Mouse (Mus musculus): ENCODE data around the gene Ddah2. TPM values are rescaled to one million over a fixed set of nuclear protein-coding genes. Genes with fewer than 3 reads are reported as not detected.

Ddah2 gene
- polyA plus RNA-seq, 1 experiment from 2014 or later, result 492 TPM

DNA sequence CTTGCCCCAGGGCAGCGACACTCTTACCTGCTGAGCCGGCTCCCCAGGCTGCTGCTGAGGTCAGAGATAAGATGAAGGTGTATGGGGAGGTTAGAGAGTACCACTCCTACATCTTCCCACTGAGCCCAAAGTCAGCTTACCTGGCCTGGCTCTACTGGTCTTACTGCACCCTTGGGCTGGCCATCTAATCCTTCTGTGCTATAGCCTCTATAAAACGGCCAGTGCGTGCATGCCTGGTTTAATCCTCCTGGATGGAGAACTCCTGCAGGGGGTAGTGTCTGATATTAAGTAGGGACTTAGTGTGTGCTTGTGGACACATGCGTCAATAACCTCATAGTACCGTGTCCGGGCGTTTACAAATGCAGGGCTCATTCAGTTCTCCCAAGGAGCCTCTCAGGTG lies 38.3 kb upstream of the Ddah2 start:
- Histone ChIP-seq H3K9me3 (no peaks in the 10 kb centered on the region), H3K27ac (no peak overlapping the region), H3K27me3 (no peaks in the 10 kb centered on the region), H3K4me2 (no peak overlapping the region), H3K4me1 (replicated peaks) (peaks cover 9% of the 10 kb centered on the region), H3K9ac (replicated peaks) (no peak overlapping the region), H3K36me3 (peaks cover 17% of the 10 kb centered on the region), H3K4me3 (replicated peaks) (no peak overlapping the region)
- WGBS, result 86% methylated on average over 8 of the region's 8 CpGs
- no peak for ATAC-seq (ENCODE audit: insufficient number of reproducible peaks, insufficient read depth, low FRiP score, low TSS enrichment, low read depth)

DNA sequence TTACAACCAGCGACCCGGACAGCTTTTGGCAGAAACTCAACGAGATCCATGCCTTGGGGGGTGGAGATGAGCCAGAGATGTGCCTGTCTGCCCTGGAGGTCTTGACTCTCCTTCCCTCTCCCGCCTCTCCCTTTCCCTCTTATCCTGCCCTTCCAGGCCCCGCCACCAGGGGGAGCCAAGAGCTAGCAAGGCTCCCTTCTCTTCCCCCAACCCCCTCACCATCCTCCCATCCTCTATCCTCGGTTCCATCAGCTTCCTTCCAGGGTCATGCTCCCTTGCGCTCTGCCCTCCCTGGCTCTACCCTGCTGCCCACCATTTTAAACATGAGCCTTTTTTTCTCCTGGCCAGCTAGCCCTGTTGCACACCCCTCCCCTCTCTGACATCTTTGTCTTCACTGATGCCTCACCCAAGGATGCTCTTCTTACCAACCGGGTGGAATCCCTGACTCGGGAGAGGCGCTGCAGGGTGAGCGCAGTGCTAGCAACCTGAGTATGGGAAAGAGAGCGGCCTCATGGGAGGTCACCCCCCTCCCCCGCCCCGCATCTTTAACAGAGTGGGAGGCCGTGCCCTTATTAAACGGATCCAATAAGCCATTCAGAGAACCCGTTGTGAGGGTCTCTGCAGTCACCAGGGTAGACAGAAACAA lies 37.5 kb upstream of the Ddah2 start:
- 19% methylated on average over 17 of the region's 17 CpGs for WGBS
- Histone ChIP-seq H3K27ac (0 out of 2 replicates have a peak overlapping the region, but pooled peaks have one; percentile 45), H3K4me2 (peak overlapping the region; percentile 33), H3K27me3 (no peaks in the 10 kb centered on the region), H3K9ac (replicated peaks) (no peak overlapping the region; the same call in 1 of the 2 replicates), H3K4me1 (replicated peaks) (peaks cover 13% of the 10 kb centered on the region), H3K36me3 (peaks cover 10% of the 10 kb centered on the region), H3K9me3 (no peaks in the 10 kb centered on the region), H3K4me3 (replicated peaks) (peak overlapping the region; percentile 14; the same call in 1 of the 2 replicates)
- ATAC-seq (ENCODE audit: insufficient number of reproducible peaks, insufficient read depth, low FRiP score, low TSS enrichment, low read depth), result 0 out of 2 replicates have a peak, but pooled peaks have one; percentile 27

DNA sequence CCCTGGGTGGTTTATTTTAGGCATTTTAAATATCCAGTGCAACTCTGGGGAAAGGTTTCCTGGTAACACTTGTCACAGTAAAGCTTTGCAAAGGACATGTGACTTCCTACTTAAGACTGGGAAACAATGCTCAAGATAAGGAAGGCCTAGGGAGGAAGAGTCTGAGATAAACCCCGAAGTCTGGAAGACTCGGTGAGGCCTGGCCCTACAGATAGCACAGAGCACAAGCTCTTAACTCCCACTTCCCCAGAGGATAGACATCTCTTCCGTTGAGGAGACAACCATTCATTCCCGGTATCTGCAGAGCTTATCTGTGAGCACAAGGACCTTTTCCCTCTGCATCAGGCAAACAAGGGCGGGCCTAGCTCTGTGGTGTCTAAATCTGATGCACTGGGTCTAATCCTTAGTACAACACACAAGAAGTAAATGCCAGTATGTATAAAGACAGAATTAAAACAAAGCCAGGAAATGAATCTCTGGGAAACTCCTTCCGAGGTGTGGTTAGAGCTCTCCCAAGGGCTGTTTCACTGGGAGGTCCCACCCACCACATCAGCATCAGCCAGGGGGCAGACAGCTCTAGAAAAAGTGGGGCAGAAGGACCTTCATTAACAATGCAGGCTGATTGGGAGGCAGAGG lies 36.9 kb upstream of the Ddah2 start:
- Histone ChIP-seq H3K36me3 (peaks cover 3% of the 10 kb centered on the region; the same call in 1 of the 2 replicates), H3K4me3 (replicated peaks) (no peak overlapping the region), H3K9ac (replicated peaks) (no peak overlapping the region; the same call in 1 of the 2 replicates), H3K4me1 (replicated peaks) (peaks cover 14% of the 10 kb centered on the region), H3K4me2 (no peak overlapping the region), H3K9me3 (no peaks in the 10 kb centered on the region), H3K27ac (no peak overlapping the region), H3K27me3 (no peaks in the 10 kb centered on the region)
- WGBS, result 74% methylated on average over 6 of the region's 6 CpGs
- ATAC-seq (ENCODE audit: insufficient number of reproducible peaks, insufficient read depth, low FRiP score, low TSS enrichment, low read depth), result no peak

DNA sequence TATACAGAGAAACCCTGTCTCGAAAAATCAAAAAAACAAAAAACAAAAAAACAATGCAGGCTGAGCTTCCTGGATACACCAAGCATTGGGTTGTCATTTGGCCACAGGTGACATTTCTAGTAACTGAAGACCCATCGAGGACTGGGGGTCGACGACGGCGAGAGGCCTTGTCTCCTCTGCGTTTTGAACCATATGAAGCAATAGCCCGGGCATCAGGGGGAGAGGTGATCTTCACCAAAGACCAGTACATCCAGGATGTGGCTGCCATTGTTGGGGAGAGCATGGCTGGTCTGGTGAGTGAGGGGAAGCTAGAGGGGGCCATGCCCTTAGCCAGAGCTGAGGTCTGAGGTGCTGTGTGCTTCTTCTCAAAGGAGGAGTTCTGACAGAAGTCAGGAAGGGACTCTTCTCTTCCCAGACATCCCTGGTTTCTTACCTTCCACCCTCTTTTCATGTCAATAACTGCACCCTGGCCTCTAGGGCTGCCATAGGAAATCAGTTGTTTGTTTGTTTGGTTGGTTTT lies 36.2 kb upstream of the Ddah2 start:
- Histone ChIP-seq H3K9ac (replicated peaks) (no peak overlapping the region), H3K27me3 (no peaks in the 10 kb centered on the region), H3K4me3 (replicated peaks) (no peak overlapping the region), H3K4me2 (no peak overlapping the region), H3K27ac (no peak overlapping the region), H3K4me1 (replicated peaks) (peaks cover 20% of the 10 kb centered on the region), H3K36me3 (no peaks in the 10 kb centered on the region), H3K9me3 (no peaks in the 10 kb centered on the region)
- WGBS, result 94% methylated on average over 8 of the region's 8 CpGs
- ATAC-seq (ENCODE audit: insufficient number of reproducible peaks, insufficient read depth, low FRiP score, low TSS enrichment, low read depth), result no peak

DNA sequence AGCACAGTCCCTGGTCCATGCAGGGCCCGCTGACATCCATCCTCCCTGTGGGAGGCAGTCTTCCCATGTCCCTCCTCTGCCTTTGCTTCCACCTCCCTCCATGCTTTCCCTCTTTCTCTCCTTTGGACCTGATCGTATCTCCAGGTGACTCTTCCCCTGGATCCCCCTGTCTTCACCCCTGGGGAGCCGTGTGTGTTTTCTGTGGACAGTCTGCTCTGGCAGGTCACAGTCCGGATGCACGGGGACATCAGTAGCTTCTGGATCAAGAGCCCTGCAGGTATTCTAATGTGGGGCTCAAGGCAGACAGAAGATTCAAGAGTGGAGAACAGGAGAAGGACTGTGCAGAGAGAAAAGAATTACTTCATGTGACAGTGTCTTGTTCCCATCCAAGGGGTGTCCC lies 35.6 kb upstream of the Ddah2 start:
- H3K4me3 ChIP-seq (replicated peaks), result no peak overlapping the region
- H3K9ac ChIP-seq (replicated peaks), result 0 out of 2 replicates have a peak overlapping the region, but pooled peaks have one; percentile 0
- no peak overlapping the region for H3K27ac ChIP-seq
- H3K27me3 ChIP-seq, result no peaks in the 10 kb centered on the region
- no peaks in the 10 kb centered on the region for H3K36me3 ChIP-seq
- ATAC-seq (ENCODE audit: insufficient number of reproducible peaks, insufficient read depth, low FRiP score, low TSS enrichment, low read depth), result no peak
- WGBS, result 80% methylated on average over 5 of the region's 5 CpGs
- no peaks in the 10 kb centered on the region for H3K9me3 ChIP-seq
- H3K4me2 ChIP-seq, result no peak overlapping the region
- H3K4me1 ChIP-seq (replicated peaks), result peaks cover 20% of the 10 kb centered on the region

DNA sequence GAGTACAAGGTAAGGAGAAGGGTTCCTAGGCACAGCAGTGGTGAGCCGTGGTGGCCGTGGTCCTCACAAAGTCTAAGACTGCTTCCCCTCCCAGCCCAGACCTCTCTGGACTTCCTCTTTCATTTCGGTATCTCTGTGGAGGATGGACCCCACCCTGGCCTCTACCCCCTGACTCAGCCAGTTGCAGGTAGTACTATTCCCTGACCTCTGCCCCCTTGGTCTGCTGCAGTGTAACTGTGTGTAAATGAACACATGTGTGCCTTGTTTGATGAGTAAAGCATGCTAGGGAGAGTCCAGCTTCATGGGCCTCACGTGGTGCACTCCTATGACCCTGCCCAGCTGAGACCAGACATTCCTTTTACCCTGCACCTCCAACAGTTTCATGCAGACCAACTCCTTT lies 35.1 kb upstream of the Ddah2 start:
- no peaks in the 10 kb centered on the region for H3K27me3 ChIP-seq
- H3K27ac ChIP-seq, result no peak overlapping the region
- WGBS, result 71% methylated on average over 4 of the region's 4 CpGs
- H3K36me3 ChIP-seq, result no peaks in the 10 kb centered on the region
- H3K4me2 ChIP-seq, result no peak overlapping the region
- no peak overlapping the region for H3K9ac ChIP-seq (replicated peaks)
- peaks cover 20% of the 10 kb centered on the region for H3K4me1 ChIP-seq (replicated peaks)
- no peaks in the 10 kb centered on the region for H3K9me3 ChIP-seq
- no peak overlapping the region for H3K4me3 ChIP-seq (replicated peaks)
- no peak for ATAC-seq (ENCODE audit: insufficient number of reproducible peaks, insufficient read depth, low FRiP score, low TSS enrichment, low read depth)

DNA sequence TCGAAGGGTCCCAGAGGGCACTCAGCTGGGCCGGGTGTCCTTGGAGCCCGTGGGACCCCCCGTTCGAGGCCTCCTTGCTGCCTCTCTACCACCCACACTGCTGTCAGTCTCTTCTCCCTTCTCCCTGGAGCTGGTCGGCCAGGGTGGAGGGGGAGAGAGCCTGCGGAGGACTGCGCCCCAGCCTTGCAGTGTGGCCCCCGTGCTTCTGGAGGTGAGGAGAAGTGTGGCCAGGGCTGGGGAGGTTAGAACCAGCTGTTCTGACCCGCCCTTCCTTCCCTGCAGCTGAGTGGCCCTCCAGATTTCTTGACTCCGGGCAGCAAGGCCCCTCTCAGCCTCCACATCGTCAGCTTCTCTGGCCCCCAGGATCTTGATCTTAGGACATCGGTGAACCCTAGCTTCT lies 34.6 kb upstream of the Ddah2 start:
- no peaks in the 10 kb centered on the region for H3K9me3 ChIP-seq
- no peaks in the 10 kb centered on the region for H3K27me3 ChIP-seq
- ATAC-seq (ENCODE audit: insufficient number of reproducible peaks, insufficient read depth, low FRiP score, low TSS enrichment, low read depth), result no peak
- 82% methylated on average over 13 of the region's 13 CpGs for WGBS
- H3K27ac ChIP-seq, result no peak overlapping the region
- no peak overlapping the region for H3K4me3 ChIP-seq (replicated peaks)
- H3K4me2 ChIP-seq, result no peak overlapping the region
- no peaks in the 10 kb centered on the region for H3K36me3 ChIP-seq
- peaks cover 20% of the 10 kb centered on the region for H3K4me1 ChIP-seq (replicated peaks)
- peak overlapping the region; percentile 45; the same call in 1 of the 2 replicates for H3K9ac ChIP-seq (replicated peaks)

DNA sequence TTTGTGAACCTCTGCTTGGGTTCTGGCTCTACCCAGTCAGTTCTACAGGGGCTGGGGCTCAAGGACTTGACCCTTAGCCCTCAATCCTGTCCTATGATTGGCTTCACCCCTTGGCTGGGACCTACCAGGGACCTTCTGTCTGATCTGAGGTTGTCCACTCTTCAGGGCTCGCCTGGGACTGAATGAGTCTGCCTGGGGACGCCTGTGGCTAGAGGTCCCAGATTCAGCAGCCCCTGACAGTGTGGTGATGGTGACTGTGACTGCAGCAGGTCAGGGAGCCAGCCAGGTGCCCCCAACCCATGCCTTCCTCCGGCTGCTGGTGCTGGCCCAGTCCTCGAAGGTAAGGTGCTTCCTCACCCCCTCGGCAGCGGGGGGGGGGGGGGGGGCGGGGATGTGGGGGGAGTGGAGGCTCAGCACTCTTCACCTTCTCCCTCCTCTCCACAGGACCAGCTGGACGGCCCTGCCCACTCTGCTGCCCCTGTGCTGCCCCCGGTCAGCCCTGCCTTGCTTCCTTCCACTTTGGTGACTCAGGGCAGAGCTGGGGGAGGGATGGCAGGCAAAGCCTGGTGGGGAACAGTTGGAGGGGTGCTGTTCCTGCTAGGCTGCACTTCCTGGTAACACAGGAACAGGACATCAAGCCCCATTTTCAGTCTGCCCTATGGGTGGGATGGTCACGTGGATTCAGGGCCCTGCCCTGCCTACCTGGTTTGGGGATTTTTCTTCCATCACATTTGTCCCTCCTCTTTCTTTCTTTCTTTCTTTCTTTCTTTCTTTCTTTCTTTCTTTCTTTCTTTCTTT lies 33.9 kb upstream of the Ddah2 start:
- peak overlapping the region; percentile 45; the same call in 1 of the 2 replicates for H3K9ac ChIP-seq (replicated peaks)
- no peaks in the 10 kb centered on the region for H3K36me3 ChIP-seq
- H3K4me1 ChIP-seq (replicated peaks), result peaks cover 24% of the 10 kb centered on the region
- no peak overlapping the region for H3K4me3 ChIP-seq (replicated peaks)
- H3K27ac ChIP-seq, result no peak overlapping the region
- no peak for ATAC-seq (ENCODE audit: insufficient number of reproducible peaks, insufficient read depth, low FRiP score, low TSS enrichment, low read depth)
- no peaks in the 10 kb centered on the region for H3K9me3 ChIP-seq
- no peaks in the 10 kb centered on the region for H3K27me3 ChIP-seq
- 62% methylated on average over 9 of the region's 10 CpGs for WGBS
- no peak overlapping the region for H3K4me2 ChIP-seq

DNA sequence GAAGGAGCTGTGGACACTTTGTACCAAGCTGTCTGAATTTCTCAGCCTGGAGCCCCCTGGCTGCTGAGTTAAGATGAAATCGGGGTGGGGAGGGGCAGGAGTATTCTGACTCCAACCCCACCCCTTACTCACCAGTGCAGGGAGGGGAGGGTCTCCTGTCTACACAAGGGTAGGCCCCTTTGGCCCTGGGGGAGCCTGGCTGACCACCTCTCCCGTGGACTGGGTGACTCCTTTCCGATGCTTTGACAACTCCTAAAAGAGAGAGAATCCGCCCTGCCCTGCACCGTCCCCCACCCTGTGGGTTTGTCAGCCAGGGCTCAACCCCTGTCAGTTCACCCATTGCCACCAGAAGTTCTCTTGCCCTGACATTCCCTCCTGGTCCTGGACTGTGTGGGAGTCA lies 32.6 kb upstream of the Ddah2 start:
- 84% methylated on average over 5 of the region's 5 CpGs for WGBS
- no peak overlapping the region; the same call in 1 of the 2 replicates for H3K27ac ChIP-seq
- no peaks in the 10 kb centered on the region for H3K27me3 ChIP-seq
- ATAC-seq (ENCODE audit: insufficient number of reproducible peaks, insufficient read depth, low FRiP score, low TSS enrichment, low read depth), result no peak
- peaks cover 23% of the 10 kb centered on the region for H3K4me1 ChIP-seq (replicated peaks)
- no peak overlapping the region for H3K4me2 ChIP-seq
- H3K36me3 ChIP-seq, result no peaks in the 10 kb centered on the region
- no peak overlapping the region for H3K9ac ChIP-seq (replicated peaks)
- no peak overlapping the region for H3K4me3 ChIP-seq (replicated peaks)
- no peaks in the 10 kb centered on the region for H3K9me3 ChIP-seq

DNA sequence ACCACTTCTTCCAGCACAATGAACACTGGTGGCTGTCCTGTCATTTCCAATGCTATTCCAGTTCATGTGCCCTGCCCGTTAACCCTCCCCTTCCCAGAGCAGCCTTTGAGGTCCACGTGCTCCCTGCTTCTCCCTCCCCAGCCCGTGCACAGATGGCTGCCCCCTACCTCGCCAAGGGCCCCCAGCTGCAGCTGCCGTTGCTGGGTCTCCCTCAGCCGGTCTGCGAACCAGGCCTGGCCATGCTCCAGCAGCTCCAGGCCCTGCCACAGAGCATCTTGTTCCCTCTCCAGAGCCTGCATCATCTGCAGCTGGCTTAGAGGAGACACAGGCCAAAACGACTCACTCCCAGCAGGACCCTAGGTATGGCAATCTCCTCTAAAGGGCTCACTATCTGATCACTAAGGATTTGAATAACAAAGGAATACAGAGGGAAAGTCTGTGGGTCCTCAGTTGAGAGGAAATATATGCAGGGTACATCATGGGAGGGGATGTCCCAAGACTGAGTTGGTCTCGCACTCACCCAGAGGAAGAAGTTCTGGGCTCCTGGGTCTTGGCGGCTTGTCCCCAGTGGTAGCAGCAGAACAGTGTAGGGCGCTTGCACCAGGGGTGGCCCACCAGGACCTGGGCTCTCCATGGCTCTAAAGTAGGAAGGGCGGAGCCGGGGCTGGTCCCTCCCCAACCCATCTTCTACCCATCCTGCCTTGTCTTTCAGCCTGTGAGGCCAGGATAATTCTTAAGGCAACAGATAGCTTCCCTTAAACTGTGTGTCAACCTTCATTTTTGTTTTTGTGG lies 31.4 kb upstream of the Ddah2 start, which contains the start of gene Sapcd1:
Sapcd1 (minus strand) TSS at position 740 of the 792 bp plus-strand sequence.
- Histone ChIP-seq H3K9me3 (no peaks in the 10 kb centered on the region), H3K4me3 (replicated peaks) (peak within 1 kb of the TSS; percentile 12; the same call in 1 of the 2 replicates), H3K4me2 (peak within 1 kb of the TSS; percentile 18), H3K4me1 (replicated peaks) (peaks cover 17% of the 10 kb centered on the region), H3K27ac (peak within 1 kb of the TSS; percentile 63), H3K9ac (replicated peaks) (0 out of 2 replicates have a peak within 1 kb of the TSS, but pooled peaks have one; percentile 8), H3K36me3 (no peaks in the 10 kb centered on the region), H3K27me3 (no peaks in the 10 kb centered on the region)
- 34% methylated on average over 13 of the region's 13 CpGs for WGBS
- ATAC-seq (ENCODE audit: insufficient number of reproducible peaks, insufficient read depth, low FRiP score, low TSS enrichment, low read depth), result 0 out of 2 replicates have a peak, but pooled peaks have one; percentile 50

Data from limb, embryonic 12.5 days (tissue).